Mouse (Mus musculus) left cerebral cortex, adult 9 months (tissue): Measurements from ENCODE around the gene Olfr164.

Source experiments
- DNase-seq, 2 experiments: peaks; one replicate each; pipeline ENCODE4 v3.0.0; 2022; ENCODE audit warnings: low spot score in 2 of 2

Gene Olfr164

GRCm38 (mm10) chr16:19313964-19314363 is at the start of gene Olfr164:
Gene Olfr164, minus strand, starts transcription at chr16:19314064.
- DNase-seq, result no peak

- DNase-seq, result no peak
Observed at GRCm38 (mm10) chr16:19349111-19349510, 35.2 kb upstream of the Olfr164 start.

GRCm38 (mm10) chr16:19263235-19263634 is 50.6 kb downstream of the Olfr164 start:
- DNase-seq, result no peak

GRCm38 (mm10) chr16:19260780-19261179 is 53.1 kb downstream of the Olfr164 start:
- no peak for DNase-seq

GRCm38 (mm10) chr16:19245835-19246234 is 68.0 kb downstream of the Olfr164 start:
- DNase-seq, result no peak

GRCm38 (mm10) chr16:19241539-19242025 is 72.3 kb downstream of the Olfr164 start:
- DNase-seq, result no peak

- no peak for DNase-seq
Observed at GRCm38 (mm10) chr16:19240792-19241538, 72.9 kb downstream of the Olfr164 start.

GRCm38 (mm10) chr16:19236719-19237118 is 77.1 kb downstream of the Olfr164 start:
- DNase-seq, result no peak
